Mouse (Mus musculus): ENCODE data around the gene Jhy. TPM values are rescaled to one million over a fixed set of nuclear protein-coding genes. Genes with fewer than 3 reads are reported as not detected.

Gene Jhy
- total and polyA plus RNA-seq, 3 experiments: not detected

GRCm38 (mm10) chr9:40870331-40870730 is 93.6 kb downstream of the Jhy start:
- no peak for DNase-seq (ENCODE audit: low read depth, low spot score)
- H3K27me3 ChIP-seq (ENCODE audit: control insufficient read depth in 1 of 2, insufficient read depth in 2 of 2, low read length in 2 of 2): peaks cover under 1 to 1% of the 10 kb centered on the region in 2 experiments; a peak in 3 of 4 replicates
- H3K4me3 ChIP-seq (ENCODE audit: control insufficient read depth in 1 of 2, insufficient read depth in 1 of 2, low read depth in 2 of 2, low read length in 2 of 2): no peak overlapping the region
- H3K27ac ChIP-seq (ENCODE audit: control insufficient read depth, low read depth, low read length): no peak overlapping the region
- no peaks in the 10 kb centered on the region for H3K36me3 ChIP-seq (ENCODE audit: control insufficient read depth in 1 of 2, insufficient read depth in 2 of 2, low read length in 2 of 2)
- no peaks in the 10 kb centered on the region for H3K4me1 ChIP-seq (ENCODE audit: control insufficient read depth in 1 of 2, insufficient read depth in 2 of 2, low read length in 2 of 2)
- no peaks in the 10 kb centered on the region for H3K79me2 ChIP-seq (ENCODE audit: control insufficient read depth, insufficient read depth, low read length, poor library complexity)
- no peak overlapping the region for H3K9ac ChIP-seq (ENCODE audit: control insufficient read depth, low read depth, low read length, poor library complexity, severe bottlenecking)
- no peaks in the 10 kb centered on the region for H3K9me3 ChIP-seq (replicated peaks; ENCODE audit: insufficient read depth, low read length)
- TF ChIP-seq ZKSCAN1 (IDR thresholded peaks at IDR 0.05; ENCODE audit: low read depth, low read length): no peak
- no peak for TF ChIP-seq MYC (IDR thresholded peaks at IDR 0.05; ENCODE audit: low read depth, low read length)
- no peak for TF ChIP-seq POLR2A (IDR thresholded peaks at IDR 0.05; ENCODE audit: control insufficient read depth in 1 of 2, insufficient read depth in 1 of 2, low read depth in 1 of 2, low read length in 2 of 2, poor library complexity in 1 of 2)
- TF ChIP-seq MYB (IDR thresholded peaks at IDR 0.05; ENCODE audit: low read depth, low read length): no peak
- no peak for TF ChIP-seq MEF2A (IDR thresholded peaks at IDR 0.05; ENCODE audit: extremely low read depth, insufficient replicate concordance, low read depth, low read length, poor library complexity, severe bottlenecking)
- no peak for TF ChIP-seq UBTF (IDR thresholded peaks at IDR 0.05; ENCODE audit: borderline replicate concordance, insufficient read depth, low read depth, low read length)
- TF ChIP-seq E2F4 (IDR thresholded peaks at IDR 0.05; ENCODE audit: borderline replicate concordance, low read depth, low read length): no peak
- no peak for TF ChIP-seq CHD2 (IDR thresholded peaks at IDR 0.05; ENCODE audit: low read length)
- TF ChIP-seq ZNF384 (IDR thresholded peaks at IDR 0.05; ENCODE audit: low read depth, low read length): no peak
- no peak for TF ChIP-seq POLR2AphosphoS5 (IDR thresholded peaks at IDR 0.05; ENCODE audit: borderline replicate concordance, low read depth, low read length)
- no peak for TF ChIP-seq RCOR1 (IDR thresholded peaks at IDR 0.05; ENCODE audit: low read depth, low read length)
- TF ChIP-seq ZC3H11A (IDR thresholded peaks at IDR 0.05; ENCODE audit: low read depth, low read length): no peak
- TF ChIP-seq CHD1 (IDR thresholded peaks at IDR 0.05; ENCODE audit: low read depth, low read length): no peak
- no peak for TF ChIP-seq ZMIZ1 (IDR thresholded peaks at IDR 0.05; ENCODE audit: low read depth, low read length)

GRCm38 (mm10) chr9:40859196-40859595 is 104.7 kb downstream of the Jhy start:
- H3K4me1 ChIP-seq (ENCODE audit: control insufficient read depth in 1 of 2, insufficient read depth in 2 of 2, low read length in 2 of 2): no peaks in the 10 kb centered on the region
- H3K27ac ChIP-seq (ENCODE audit: control insufficient read depth, low read depth, low read length): no peak overlapping the region
- no peaks in the 10 kb centered on the region for H3K79me2 ChIP-seq (ENCODE audit: control insufficient read depth, insufficient read depth, low read length, poor library complexity)
- no peaks in the 10 kb centered on the region for H3K27me3 ChIP-seq (ENCODE audit: control insufficient read depth in 1 of 2, insufficient read depth in 2 of 2, low read length in 2 of 2)
- H3K9ac ChIP-seq (ENCODE audit: control insufficient read depth, low read depth, low read length, poor library complexity, severe bottlenecking): no peak overlapping the region
- TF ChIP-seq NELFE (IDR thresholded peaks at IDR 0.05; ENCODE audit: low read depth, low read length): no peak
- no peak for TF ChIP-seq UBTF (IDR thresholded peaks at IDR 0.05; ENCODE audit: borderline replicate concordance, insufficient read depth, low read depth, low read length)
- no peak for TF ChIP-seq E2F4 (IDR thresholded peaks at IDR 0.05; ENCODE audit: borderline replicate concordance, low read depth, low read length)
- TF ChIP-seq ETS1 (IDR thresholded peaks at IDR 0.05; ENCODE audit: low read depth, low read length): no peak
- TF ChIP-seq CHD2 (IDR thresholded peaks at IDR 0.05; ENCODE audit: low read length): no peak
- no peak for TF ChIP-seq MYB (IDR thresholded peaks at IDR 0.05; ENCODE audit: low read depth, low read length)
- H3K9me3 ChIP-seq (replicated peaks; ENCODE audit: insufficient read depth, low read length): no peaks in the 10 kb centered on the region
- H3K4me3 ChIP-seq (ENCODE audit: control insufficient read depth in 1 of 2, insufficient read depth in 1 of 2, low read depth in 2 of 2, low read length in 2 of 2): no peak overlapping the region
- no peaks in the 10 kb centered on the region for H3K36me3 ChIP-seq (ENCODE audit: control insufficient read depth in 1 of 2, insufficient read depth in 2 of 2, low read length in 2 of 2)
- DNase-seq (ENCODE audit: low read depth, low spot score): no peak

Data from MEL (cell line).